Mouse (Mus musculus) heart, embryonic 16.5 days (tissue): ENCODE results near the gene Sept8. TPM values are rescaled to one million over a fixed set of nuclear protein-coding genes. Genes with fewer than 3 reads are reported as not detected.
"Not testable (repeated sequence)": the region's sequence is repeated elsewhere in the genome, so short reads cannot be mapped to it uniquely, and the experiment has no call there.

Experiments used
- ATAC-seq: fragments of 200-750 bp; cut with Nextera tagmentation; replicated peaks from 2 replicates; pipeline ENCODE4 v1.8.0; 2017; ENCODE audit warnings: moderate number of reproducible peaks; ENCODE audit not compliant: insufficient read depth, low FRiP score; ENCODE audit errors: extremely low read depth
- H3K27ac ChIP-seq: fragments of 300-500 bp; sonication (generic); 2 replicates; pipeline ENCODE4 v1.5.1; 2014; ENCODE audit warnings: mild to moderate bottlenecking, low read length, control low read depth, moderate library complexity
- H3K27me3 ChIP-seq: fragments of 300-500 bp; sonication (generic); 2 replicates; pipeline ENCODE4 v1.6.1; 2014; ENCODE audit warnings: low read length, mixed read lengths; ENCODE audit not compliant: control insufficient read depth, insufficient read depth
- H3K36me3 ChIP-seq: fragments of 300-500 bp; sonication (generic); 2 replicates; pipeline ENCODE4 v1.6.1; 2014; ENCODE audit not compliant: control insufficient read depth, insufficient read depth
- H3K4me1 ChIP-seq: fragments of 300-500 bp; sonication (generic); 2 replicates; pipeline ENCODE4 v1.6.1; 2014; ENCODE audit warnings: low read length, mixed read lengths; ENCODE audit not compliant: control insufficient read depth, insufficient read depth
- H3K4me2 ChIP-seq: fragments of 300-500 bp; sonication (generic); 2 replicates; pipeline ENCODE4 v1.6.1; 2014; ENCODE audit warnings: low read depth, mild to moderate bottlenecking, control low read depth, low read length
- H3K4me3 ChIP-seq: fragments of 300-500 bp; sonication (generic); 2 replicates; pipeline ENCODE4 v1.5.1; 2014; ENCODE audit warnings: mild to moderate bottlenecking, control low read depth, low read length
- H3K9ac ChIP-seq: fragments of 300-500 bp; sonication (generic); 2 replicates; pipeline ENCODE4 v1.6.1; 2014; ENCODE audit warnings: low read length, control low read depth
- H3K9me3 ChIP-seq: fragments of 300-500 bp; sonication (generic); replicated peaks from 2 replicates; pipeline ENCODE4 v1.6.1; 2016; ENCODE audit warnings: low read length; ENCODE audit not compliant: control insufficient read depth
- WGBS: fragments of 180-500 bp; shearing (Covaris S2); extraction: QIAGEN DNeasy Blood & Tissue Kit; methylation state at CpG from one replicate; pipeline ENCODE4 v1.1.7; 2014; 5-methylcytosine and 5-hydroxymethylcytosine counted together
- polyA plus RNA-seq: library from polyadenylated mRNA; unstranded; fragments of >200 nt; fragmentation: Nextera tagmentation; extraction: Ambion mirVana; gene quantifications from 2 replicates; pipeline ENCODE4 v1.2.1, GENCODE M21; 2015

The Sept8 gene
- polyA plus RNA-seq, 1 experiment from 2014 or later, result 22.9 TPM

DNA sequence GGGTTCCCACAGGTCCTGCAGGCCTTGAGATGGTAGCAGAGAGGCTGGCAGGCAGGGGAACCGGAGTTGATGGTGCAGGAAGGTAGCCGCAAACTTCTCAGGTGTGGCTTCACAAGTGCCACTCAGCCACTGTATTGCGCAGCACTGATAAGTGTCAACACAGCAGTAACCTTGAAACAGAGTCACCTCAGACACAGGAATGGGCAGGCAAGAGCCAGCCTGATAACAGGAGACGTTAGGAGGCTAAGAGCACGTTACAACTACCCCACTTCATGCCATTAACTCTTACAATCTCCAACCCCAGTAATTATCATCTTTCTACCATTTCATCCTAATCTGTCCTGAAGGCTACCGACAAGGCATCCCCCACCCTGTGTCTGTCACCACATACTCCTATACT, 28.5 kb downstream of the Sept8 start:
- H3K4me3 ChIP-seq, result no peak overlapping the region
- 48% methylated on average over 6 of the region's 6 CpGs for WGBS
- H3K36me3 ChIP-seq, result no peaks in the 10 kb centered on the region
- no peak for ATAC-seq
- H3K27ac ChIP-seq, result no peak overlapping the region
- no peak overlapping the region for H3K4me2 ChIP-seq
- H3K9me3 ChIP-seq, result no peaks in the 10 kb centered on the region
- peaks cover 7% of the 10 kb centered on the region for H3K4me1 ChIP-seq
- no peak overlapping the region for H3K9ac ChIP-seq
- no peaks in the 10 kb centered on the region for H3K27me3 ChIP-seq

DNA sequence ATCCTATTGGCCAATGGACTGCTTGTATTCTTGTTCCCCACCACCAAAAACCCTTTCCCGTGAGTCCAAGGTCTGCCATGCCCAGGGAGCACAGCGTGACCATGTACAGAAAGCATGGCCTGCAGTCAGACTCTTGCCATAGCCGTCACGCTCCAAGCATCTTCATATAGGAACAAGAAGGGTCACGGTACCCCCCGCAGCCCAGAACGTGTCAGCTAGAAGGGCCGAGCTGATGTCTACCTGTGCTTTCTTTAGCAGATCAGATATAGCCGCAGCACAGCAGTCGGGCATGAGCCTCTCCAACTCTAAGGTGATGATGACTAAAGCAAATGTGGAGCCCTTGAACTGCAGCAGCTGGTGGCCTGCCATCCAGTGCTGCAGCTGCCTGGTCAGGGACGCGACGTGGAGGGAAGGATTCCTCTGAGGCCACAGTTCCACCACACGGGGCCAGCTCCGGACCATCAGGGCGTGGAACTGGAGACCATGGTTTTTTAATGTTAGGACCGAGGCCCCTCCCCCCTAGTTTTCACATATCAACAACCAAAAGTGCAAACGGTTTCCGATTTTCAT, 29.1 kb downstream of the Sept8 start:
- Histone ChIP-seq H3K4me2 (no peak overlapping the region), H3K4me1 (peaks cover 6% of the 10 kb centered on the region), H3K36me3 (no peaks in the 10 kb centered on the region), H3K27me3 (no peaks in the 10 kb centered on the region), H3K27ac (no peak overlapping the region), H3K9me3 (peaks cover 2% of the 10 kb centered on the region), H3K9ac (no peak overlapping the region), H3K4me3 (no peak overlapping the region)
- no peak for ATAC-seq
- WGBS, result 80% methylated on average over 19 of the region's 19 CpGs

DNA sequence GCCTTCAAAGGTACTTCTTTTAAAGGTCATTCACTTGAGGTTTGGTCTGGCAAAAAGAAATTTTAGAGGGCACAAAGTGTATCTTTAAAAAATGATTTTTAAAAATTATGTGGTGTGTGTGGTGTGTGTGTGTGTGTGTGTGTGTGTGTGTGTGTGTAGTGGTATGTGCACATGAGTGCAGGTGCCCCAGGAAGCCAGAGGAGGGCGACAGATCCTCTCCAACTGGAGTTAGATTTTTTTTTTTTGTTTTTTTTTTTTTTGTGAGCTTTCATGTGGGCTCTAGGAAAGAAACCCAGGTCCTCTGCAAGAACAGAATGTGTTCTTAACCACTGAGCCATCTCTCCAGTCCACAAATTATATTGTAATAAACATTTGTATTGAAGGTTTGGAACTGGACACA, 31.7 kb downstream of the Sept8 start:
- Histone ChIP-seq H3K27me3 (no peaks in the 10 kb centered on the region), H3K4me3 (no peak overlapping the region), H3K36me3 (no peaks in the 10 kb centered on the region), H3K9ac (no peak overlapping the region), H3K4me2 (no peak overlapping the region), H3K27ac (no peak overlapping the region), H3K9me3 (peaks cover 5% of the 10 kb centered on the region), H3K4me1 (peaks cover 3% of the 10 kb centered on the region; the same call in 1 of the 2 replicates)
- no peak for ATAC-seq
- no CpG with 5 or more reads among the region's 1 CpGs for WGBS

DNA sequence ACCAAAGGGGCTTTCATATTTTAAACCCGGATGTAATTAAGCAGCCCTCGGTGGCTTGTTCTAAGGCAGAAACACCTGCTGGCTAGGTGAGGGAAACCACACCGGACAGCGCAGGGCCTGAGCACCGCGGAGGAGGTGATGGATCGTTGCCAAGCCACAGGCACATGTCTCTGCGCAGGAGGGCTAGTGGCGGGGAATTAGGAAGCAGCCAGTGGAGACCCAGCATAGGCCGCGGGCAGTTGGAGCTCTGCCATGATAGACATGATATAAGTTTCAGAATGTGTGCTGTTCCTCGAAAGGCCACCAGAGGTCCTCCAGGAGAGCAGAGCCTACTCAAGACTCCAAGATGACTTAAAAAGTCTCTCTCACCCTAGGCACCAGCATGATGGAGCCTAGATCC, 32.7 kb downstream of the Sept8 start:
- no peak overlapping the region for H3K4me3 ChIP-seq

DNA sequence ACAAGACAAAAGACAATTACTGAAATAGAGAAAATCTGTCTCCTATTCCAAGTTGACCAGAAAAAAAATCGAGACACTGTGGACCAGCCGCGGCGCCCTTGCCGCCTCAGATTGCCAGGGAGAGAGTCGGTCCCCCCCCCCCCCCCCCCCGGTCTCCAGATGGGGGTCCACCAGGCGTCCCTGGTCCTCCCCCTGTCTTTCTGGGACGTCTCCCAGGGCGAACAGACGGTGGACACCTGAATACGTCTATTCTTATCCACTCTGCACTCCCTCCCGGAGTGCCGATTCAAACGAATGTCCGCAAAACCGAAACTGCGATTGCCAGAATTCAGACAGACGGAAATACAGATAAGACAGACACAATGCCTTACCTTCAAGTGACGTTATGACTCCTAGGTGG, 37.5 kb downstream of the Sept8 start:
- H3K27ac ChIP-seq, result not testable (repeated sequence)

More for the DNA sequence above, 32.7 kb downstream of the Sept8 start:
- Histone ChIP-seq H3K27me3 (no peaks in the 10 kb centered on the region), H3K9me3 (peaks cover 5% of the 10 kb centered on the region), H3K4me1 (peaks cover 3% of the 10 kb centered on the region; the same call in 1 of the 2 replicates), H3K9ac (no peak overlapping the region), H3K36me3 (no peaks in the 10 kb centered on the region), H3K4me2 (no peak overlapping the region), H3K27ac (no peak overlapping the region)
- no peak for ATAC-seq
- 63% methylated on average over 12 of the region's 12 CpGs for WGBS

DNA sequence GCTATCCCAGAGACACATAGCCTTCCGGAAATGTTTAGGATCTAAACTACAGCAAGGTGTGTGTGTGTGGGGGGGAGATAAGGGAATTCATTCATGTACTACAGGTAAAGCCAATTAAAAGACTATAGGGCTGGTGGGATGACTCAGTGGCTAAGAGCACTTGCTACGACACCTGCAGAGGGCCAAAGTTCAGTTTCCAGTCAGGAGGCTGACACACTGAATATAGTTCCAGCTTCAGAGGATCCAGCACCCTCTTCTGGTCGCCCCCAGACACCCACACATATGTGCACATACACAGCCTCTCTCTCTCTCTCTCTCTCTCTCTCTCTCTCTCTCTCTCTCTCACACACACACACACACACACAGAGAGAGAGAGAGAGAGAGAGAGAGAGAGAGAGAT, 38.9 kb downstream of the Sept8 start:
- H3K4me2 ChIP-seq, ATAC-seq, H3K27me3 ChIP-seq, H3K9me3 ChIP-seq, H3K4me1 ChIP-seq, H3K9ac ChIP-seq, H3K4me3 ChIP-seq, H3K27ac ChIP-seq, H3K36me3 ChIP-seq: not testable (repeated sequence)
- WGBS, result 96% methylated on average over 1 of the region's 3 CpGs

More for the DNA sequence above, 37.5 kb downstream of the Sept8 start:
- not testable (repeated sequence) for H3K27me3 ChIP-seq, ATAC-seq, H3K9ac ChIP-seq, H3K4me1 ChIP-seq, H3K4me3 ChIP-seq, H3K9me3 ChIP-seq, H3K4me2 ChIP-seq, H3K36me3 ChIP-seq
- WGBS, result 86% methylated on average over 10 of the region's 20 CpGs

DNA sequence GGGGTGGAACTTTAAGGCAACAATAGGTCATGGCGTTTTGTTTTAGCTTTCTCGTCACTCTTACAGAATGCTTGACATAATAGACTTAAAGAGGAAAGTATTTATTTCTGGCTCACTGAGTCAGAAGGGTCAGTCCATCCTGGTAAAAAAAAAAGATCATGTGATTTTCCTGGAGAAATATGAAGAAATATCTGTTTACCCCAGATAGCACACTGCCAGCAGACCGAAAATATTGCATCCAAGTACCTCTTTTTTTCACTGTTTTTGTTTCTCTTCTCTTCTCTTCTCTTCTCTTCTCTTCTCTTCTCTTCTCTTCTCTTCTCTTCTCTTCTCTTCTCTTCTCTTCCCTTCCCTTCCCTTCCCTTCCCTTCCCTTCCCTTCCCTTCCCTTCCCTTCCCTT, 40.9 kb downstream of the Sept8 start:
- not testable (repeated sequence) for ATAC-seq, H3K36me3 ChIP-seq, H3K4me3 ChIP-seq, H3K4me1 ChIP-seq, H3K27ac ChIP-seq, H3K9ac ChIP-seq, H3K9me3 ChIP-seq, H3K4me2 ChIP-seq, H3K27me3 ChIP-seq
- WGBS, result 82% methylated on average over 1 of the region's 3 CpGs

DNA sequence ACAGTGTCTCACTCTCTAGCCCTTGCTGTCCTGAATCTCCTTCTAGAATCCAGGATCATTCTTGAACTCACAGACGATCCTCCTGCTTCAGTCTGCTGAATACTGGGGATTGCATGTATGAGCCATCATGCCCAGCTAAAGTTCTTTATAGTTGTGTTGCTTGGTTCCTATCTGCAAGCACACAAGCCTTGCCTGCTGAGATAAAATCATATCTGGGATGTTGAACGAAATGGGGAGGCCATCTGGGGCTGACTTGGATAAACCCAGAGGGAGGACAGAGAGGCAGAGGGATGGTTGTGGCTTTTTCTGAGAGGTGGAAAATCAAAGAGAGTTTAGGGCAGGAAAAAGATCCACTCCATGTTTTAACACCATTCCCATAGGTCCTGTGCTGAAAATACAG, 42.9 kb downstream of the Sept8 start:
- WGBS, result 59% methylated on average over 2 of the region's 2 CpGs
- Histone ChIP-seq H3K36me3 (no peaks in the 10 kb centered on the region), H3K9me3 (peaks cover 7% of the 10 kb centered on the region; the same call in 1 of the 2 replicates), H3K4me3 (no peak overlapping the region), H3K27me3 (no peaks in the 10 kb centered on the region), H3K9ac (no peak overlapping the region), H3K4me2 (no peak overlapping the region), H3K27ac (no peak overlapping the region), H3K4me1 (no peaks in the 10 kb centered on the region)
- ATAC-seq, result no peak

DNA sequence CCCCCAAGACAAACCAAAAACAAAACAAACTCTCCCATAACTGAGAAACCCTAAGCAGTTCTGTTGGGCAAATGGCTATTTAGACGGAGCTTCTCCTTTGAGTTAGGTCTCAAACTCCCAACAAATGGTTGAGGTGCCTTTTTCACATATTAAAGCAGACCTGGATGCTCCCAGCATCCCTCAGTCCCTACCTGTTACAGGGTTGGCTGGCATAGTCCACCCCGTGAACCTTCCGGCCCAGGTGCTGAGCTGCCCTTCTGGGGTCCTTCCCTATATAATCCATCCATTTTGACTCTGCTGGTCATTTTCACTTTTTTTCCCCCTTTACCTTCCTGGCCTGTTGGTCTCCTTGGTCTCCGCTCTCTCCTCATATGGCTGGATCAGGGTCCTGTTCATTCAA, 47.6 kb downstream of the Sept8 start:
- Histone ChIP-seq H3K4me1 (peaks cover 6% of the 10 kb centered on the region), H3K27me3 (no peaks in the 10 kb centered on the region), H3K4me3 (peak overlapping the region; percentile 75), H3K27ac (no peak overlapping the region), H3K9me3 (peaks cover 7% of the 10 kb centered on the region; the same call in 1 of the 2 replicates), H3K36me3 (no peaks in the 10 kb centered on the region), H3K9ac (no peak overlapping the region), H3K4me2 (peak overlapping the region; percentile 83)
- no peak for ATAC-seq
- WGBS, result 83% methylated on average over 4 of the region's 4 CpGs
